Mouse (Mus musculus): ENCODE measurements at regions not wholly inside any gene's neighbourhood (a gene's known extent, or its start where the extent isn't known, plus 50 kb on each side); places are given as distances from the start of the nearest gene placed in this dataset.

DNA sequence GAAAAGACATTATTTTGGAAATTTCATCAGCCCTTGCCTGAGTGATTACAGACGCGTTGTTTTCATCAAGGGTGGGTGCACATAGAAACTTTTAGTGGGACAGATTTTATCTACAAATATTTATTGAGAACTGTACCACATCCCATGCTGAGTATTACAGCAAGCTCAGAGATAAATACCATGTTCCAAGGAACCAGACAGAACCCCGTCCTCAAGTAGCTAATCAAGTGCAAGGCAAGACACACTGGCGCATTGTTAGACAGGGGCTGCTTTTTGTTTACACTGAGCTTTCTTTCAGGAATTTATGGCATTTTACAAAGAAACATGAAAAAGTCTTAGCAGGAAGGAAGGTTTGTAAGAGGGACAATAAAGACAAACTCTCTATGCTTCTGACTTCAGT is 239.1 kb downstream of the Wnt5a start:
- Histone ChIP-seq H3K27me3 (ENCODE audit: control insufficient read depth, insufficient read depth, low read length) (no peaks in the 10 kb centered on the region), H3K9ac (replicated peaks) (no peak overlapping the region), H3K9me3 (ENCODE audit: control insufficient read depth, low read length) (no peaks in the 10 kb centered on the region), H3K27ac (no peak overlapping the region), H3K4me3 (ENCODE audit: insufficient read depth in 1 of 2, low read depth in 2 of 2, low read length in 2 of 2) (no peak overlapping the region), H3K36me3 (replicated peaks; ENCODE audit: control insufficient read depth, insufficient read depth, low read depth) (no peaks in the 10 kb centered on the region), H3K4me1 (replicated peaks; ENCODE audit: control insufficient read depth in 2 of 2, insufficient read depth in 2 of 2, low read length in 1 of 2) (no peaks in the 10 kb centered on the region), H3K4me2 (ENCODE audit: low read depth) (no peak overlapping the region)
- DNase-seq (ENCODE audit: low read depth in 3 of 3, low spot score in 3 of 3) (no peak), ATAC-seq (ENCODE audit: insufficient read depth) (no peak)
- 70% methylated on average over 4 of the region's 4 CpGs for WGBS (ENCODE audit: insufficient replicate concordance)
- no peak for TF ChIP-seq CTCF (IDR thresholded peaks at IDR 0.05; ENCODE audit: low read depth)
- TF ChIP-seq EP300 (IDR thresholded peaks at IDR 0.05; ENCODE audit: low read depth) = no peak

DNA sequence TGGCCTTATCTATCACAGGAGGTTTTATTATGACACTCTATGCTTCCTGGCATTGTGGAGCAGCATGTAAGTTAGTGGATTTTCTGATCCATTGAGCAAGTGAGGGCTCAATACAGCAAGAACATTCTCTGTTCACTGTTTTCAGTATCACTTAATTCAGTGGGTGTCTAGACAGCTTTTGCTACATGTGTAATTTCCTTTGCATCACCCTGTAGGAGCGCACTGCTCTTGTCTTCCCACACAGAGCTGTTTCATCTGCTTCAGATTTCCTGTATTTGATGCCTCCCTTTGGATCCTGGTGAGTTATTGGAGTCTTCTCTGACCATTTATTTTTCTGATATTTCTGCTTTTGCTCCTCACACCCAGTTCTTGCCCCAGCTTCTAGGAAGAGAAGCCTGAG is 245.8 kb downstream of the Wnt5a start:
- 50% methylated on average over 1 of the region's 1 CpGs for WGBS (ENCODE audit: insufficient replicate concordance)
- Histone ChIP-seq H3K4me3 (ENCODE audit: insufficient read depth in 1 of 2, low read depth in 2 of 2, low read length in 2 of 2) (no peak overlapping the region), H3K27me3 (ENCODE audit: control insufficient read depth, insufficient read depth, low read length) (no peaks in the 10 kb centered on the region), H3K4me1 (replicated peaks; ENCODE audit: control insufficient read depth in 2 of 2, insufficient read depth in 2 of 2, low read length in 1 of 2) (no peaks in the 10 kb centered on the region), H3K9ac (replicated peaks) (no peak overlapping the region), H3K36me3 (replicated peaks; ENCODE audit: control insufficient read depth, insufficient read depth, low read depth) (no peaks in the 10 kb centered on the region), H3K27ac (no peak overlapping the region), H3K9me3 (ENCODE audit: control insufficient read depth, low read length) (no peaks in the 10 kb centered on the region), H3K4me2 (ENCODE audit: low read depth) (no peak overlapping the region)
- ATAC-seq (ENCODE audit: insufficient read depth) (no peak), DNase-seq (ENCODE audit: low read depth in 3 of 3, low spot score in 3 of 3) (no peak)
- TF ChIP-seq CTCF (IDR thresholded peaks at IDR 0.05; ENCODE audit: low read depth) = no peak
- TF ChIP-seq EP300 (IDR thresholded peaks at IDR 0.05; ENCODE audit: low read depth) = no peak

DNA sequence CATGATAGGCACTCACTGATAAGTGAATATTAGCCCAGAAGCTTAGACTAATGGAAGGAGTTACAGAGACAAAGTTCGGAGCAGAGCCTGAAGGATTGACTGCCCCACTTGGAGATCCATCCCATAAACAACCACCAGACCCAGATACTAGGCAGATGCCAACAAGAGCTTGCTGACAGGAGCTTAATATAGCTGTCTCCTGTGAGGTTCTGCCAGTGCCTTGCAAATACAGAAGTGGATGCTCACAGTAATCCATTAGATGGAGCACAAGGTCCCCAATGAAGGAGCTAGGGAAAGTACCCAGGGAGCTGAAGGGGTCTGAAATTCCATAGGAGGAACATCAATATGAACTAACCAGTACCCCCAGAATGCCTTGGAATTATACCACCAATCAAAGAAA is 252.8 kb upstream of the Lrtm1 start:
- ATAC-seq (ENCODE audit: insufficient read depth) (no peak), DNase-seq (ENCODE audit: low read depth in 3 of 3, low spot score in 3 of 3) (no peak)
- no peaks in the 10 kb centered on the region for H3K36me3 ChIP-seq (replicated peaks; ENCODE audit: control insufficient read depth, insufficient read depth, low read depth)
- TF ChIP-seq EP300 (IDR thresholded peaks at IDR 0.05; ENCODE audit: low read depth) (no peak), CTCF (IDR thresholded peaks at IDR 0.05; ENCODE audit: low read depth) (no peak)
- H3K27me3 ChIP-seq (ENCODE audit: control insufficient read depth, insufficient read depth, low read length) = no peaks in the 10 kb centered on the region
- H3K27ac ChIP-seq = no peak overlapping the region
- 48% methylated on average over 1 of the region's 1 CpGs for WGBS (ENCODE audit: insufficient replicate concordance)
- no peaks in the 10 kb centered on the region for H3K9me3 ChIP-seq (ENCODE audit: control insufficient read depth, low read length)
- no peak overlapping the region for H3K4me3 ChIP-seq (ENCODE audit: insufficient read depth in 1 of 2, low read depth in 2 of 2, low read length in 2 of 2)
- no peak overlapping the region for H3K4me2 ChIP-seq (ENCODE audit: low read depth)
- no peaks in the 10 kb centered on the region for H3K4me1 ChIP-seq (replicated peaks; ENCODE audit: control insufficient read depth in 2 of 2, insufficient read depth in 2 of 2, low read length in 1 of 2)
- no peak overlapping the region for H3K9ac ChIP-seq (replicated peaks)

DNA sequence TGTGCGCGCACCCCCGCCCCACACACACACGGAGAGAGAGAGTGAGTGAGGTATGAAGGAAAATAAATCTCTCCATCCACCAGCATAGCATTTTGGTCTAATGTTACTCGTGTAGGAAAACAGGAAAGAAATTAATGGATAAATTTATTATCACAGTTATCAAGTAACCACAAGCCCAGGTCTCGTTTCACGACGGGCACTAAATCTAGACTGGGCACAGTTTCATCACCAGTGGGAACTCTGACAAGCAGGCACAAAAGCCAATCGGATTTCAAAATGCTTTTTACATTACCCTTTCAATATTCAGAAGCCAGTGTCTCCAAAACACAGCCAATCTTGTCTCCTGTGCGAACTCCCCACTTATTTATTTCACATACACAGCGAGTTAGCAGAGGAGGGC is 244.9 kb upstream of the Lrtm1 start:
- Histone ChIP-seq H3K4me3 (ENCODE audit: insufficient read depth in 1 of 2, low read depth in 2 of 2, low read length in 2 of 2) (no peak overlapping the region), H3K4me2 (ENCODE audit: low read depth) (no peak overlapping the region), H3K27me3 (ENCODE audit: control insufficient read depth, insufficient read depth, low read length) (no peaks in the 10 kb centered on the region), H3K36me3 (replicated peaks; ENCODE audit: control insufficient read depth, insufficient read depth, low read depth) (no peaks in the 10 kb centered on the region), H3K4me1 (replicated peaks; ENCODE audit: control insufficient read depth in 2 of 2, insufficient read depth in 2 of 2, low read length in 1 of 2) (no peaks in the 10 kb centered on the region), H3K9me3 (ENCODE audit: control insufficient read depth, low read length) (no peaks in the 10 kb centered on the region), H3K9ac (replicated peaks) (no peak overlapping the region), H3K27ac (no peak overlapping the region)
- no peak for DNase-seq (ENCODE audit: low read depth in 3 of 3, low spot score in 3 of 3)
- WGBS (ENCODE audit: insufficient replicate concordance) = 70% methylated on average over 11 of the region's 11 CpGs
- no peak for ATAC-seq (ENCODE audit: insufficient read depth)
- no peak for TF ChIP-seq CTCF (IDR thresholded peaks at IDR 0.05; ENCODE audit: low read depth)
- no peak for TF ChIP-seq EP300 (IDR thresholded peaks at IDR 0.05; ENCODE audit: low read depth)

DNA sequence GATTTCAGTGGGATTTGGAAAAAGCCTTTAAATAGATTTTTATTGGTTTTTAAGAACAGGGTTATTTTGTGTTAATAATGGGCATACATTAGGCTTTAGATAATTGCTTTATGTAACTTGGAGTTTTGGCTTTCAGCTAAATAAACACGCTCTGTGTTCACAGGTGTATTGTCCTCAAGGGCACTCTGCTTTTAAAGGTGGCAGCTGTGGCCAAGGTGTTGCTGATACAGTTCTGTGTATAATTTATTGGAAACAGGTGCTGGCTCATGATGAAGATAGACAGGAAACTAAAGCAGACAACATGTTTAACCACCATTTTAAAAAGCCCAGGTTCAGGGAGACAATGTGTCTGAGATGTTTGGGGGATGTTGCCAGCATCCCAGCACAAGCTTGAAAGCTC is 242.3 kb upstream of the Lrtm1 start:
- H3K4me3 ChIP-seq (ENCODE audit: insufficient read depth in 1 of 2, low read depth in 2 of 2, low read length in 2 of 2) = no peak overlapping the region
- H3K4me1 ChIP-seq (replicated peaks; ENCODE audit: control insufficient read depth in 2 of 2, insufficient read depth in 2 of 2, low read length in 1 of 2) = no peaks in the 10 kb centered on the region
- 63% methylated on average over 1 of the region's 1 CpGs for WGBS (ENCODE audit: insufficient replicate concordance)
- no peak overlapping the region for H3K4me2 ChIP-seq (ENCODE audit: low read depth)
- no peak for DNase-seq (ENCODE audit: low read depth in 3 of 3, low spot score in 3 of 3)
- H3K36me3 ChIP-seq (replicated peaks; ENCODE audit: control insufficient read depth, insufficient read depth, low read depth) = no peaks in the 10 kb centered on the region
- H3K9ac ChIP-seq (replicated peaks) = no peak overlapping the region
- H3K27me3 ChIP-seq (ENCODE audit: control insufficient read depth, insufficient read depth, low read length) = no peaks in the 10 kb centered on the region
- no peaks in the 10 kb centered on the region for H3K9me3 ChIP-seq (ENCODE audit: control insufficient read depth, low read length)
- no peak for TF ChIP-seq CTCF (IDR thresholded peaks at IDR 0.05; ENCODE audit: low read depth)
- no peak for TF ChIP-seq EP300 (IDR thresholded peaks at IDR 0.05; ENCODE audit: low read depth)
- H3K27ac ChIP-seq = no peak overlapping the region
- no peak for ATAC-seq (ENCODE audit: insufficient read depth)
